Mouse (Mus musculus): ENCODE results near the gene Gramd1a. TPM values are rescaled to one million over a fixed set of nuclear protein-coding genes. Genes with fewer than 3 reads are reported as not detected.

Gene Gramd1a
- polyA plus RNA-seq (2015; fragmentation: Nextera tagmentation; extraction: Ambion mirVana), result 37.2 and 38.5 TPM in 2 replicates

GRCm38 (mm10) chr7:31155296-31156033, at the start of gene Gramd1a:
Gene Gramd1a, minus strand, starts transcription at chr7:31155896.

GRCm38 (mm10) chr7:31126851-31127724, 28.6 kb downstream of the Gramd1a start, which contains the start of gene Scn1b:
Gene Scn1b, minus strand, starts transcription at chr7:31127003.

GRCm38 (mm10) chr7:31115182-31115581, 40.5 kb downstream of the Gramd1a start, which contains the start of gene Hpn:
Gene Hpn, minus strand, starts transcription at chr7:31115290.

Other genes starting within 250 kb of the Gramd1a start
- 0.27 and 0.55 TPM in 2 replicates for gene Mag, start 241.0 kb downstream of the Gramd1a start, polyA plus RNA-seq (2015; fragmentation: Nextera tagmentation; extraction: Ambion mirVana)
- 0.50 TPM in 1 of 2 replicates, not detected in the other for gene Hamp2, start 231.2 kb downstream of the Gramd1a start, polyA plus RNA-seq (2015; fragmentation: Nextera tagmentation; extraction: Ambion mirVana)
- 2.9 and 4.7 TPM in 2 replicates for gene Hamp, start 211.9 kb downstream of the Gramd1a start, polyA plus RNA-seq (2015; fragmentation: Nextera tagmentation; extraction: Ambion mirVana)
- gene Usf2, start 199.1 kb downstream of the Gramd1a start, polyA plus RNA-seq (2015; fragmentation: Nextera tagmentation; extraction: Ambion mirVana), result 17.0 and 22.5 TPM in 2 replicates
- 6.0 and 8.3 TPM in 2 replicates for gene Lsr, start 182.4 kb downstream of the Gramd1a start, polyA plus RNA-seq (2015; fragmentation: Nextera tagmentation; extraction: Ambion mirVana)
- 0.61 and 0.90 TPM in 2 replicates for gene Fam187b, start 182.1 kb downstream of the Gramd1a start, polyA plus RNA-seq (2015; fragmentation: Nextera tagmentation; extraction: Ambion mirVana)
- 52.9 and 58.4 TPM in 2 replicates for gene Fxyd5, start 113.4 kb downstream of the Gramd1a start, polyA plus RNA-seq (2015; fragmentation: Nextera tagmentation; extraction: Ambion mirVana)
- 13.9 and 77.9 TPM in 2 replicates for gene Fxyd7, start 104.4 kb downstream of the Gramd1a start, polyA plus RNA-seq (2015; fragmentation: Nextera tagmentation; extraction: Ambion mirVana)
- gene Fxyd1, start 98.7 kb downstream of the Gramd1a start, polyA plus RNA-seq (2015; fragmentation: Nextera tagmentation; extraction: Ambion mirVana), result 225 and 390 TPM in 2 replicates
- gene Lgi4, start 96.6 kb downstream of the Gramd1a start, polyA plus RNA-seq (2015; fragmentation: Nextera tagmentation; extraction: Ambion mirVana), result 1.5 and 2.2 TPM in 2 replicates
- gene Fxyd3, start 79.2 kb downstream of the Gramd1a start, polyA plus RNA-seq (2015; fragmentation: Nextera tagmentation; extraction: Ambion mirVana), result 3.7 and 9.1 TPM in 2 replicates
- gene Hpn, start 40.6 kb downstream of the Gramd1a start, polyA plus RNA-seq (2015; fragmentation: Nextera tagmentation; extraction: Ambion mirVana), result 6.0 and 8.0 TPM in 2 replicates
- 4.7 and 6.2 TPM in 2 replicates for gene Scn1b, start 28.9 kb downstream of the Gramd1a start, polyA plus RNA-seq (2015; fragmentation: Nextera tagmentation; extraction: Ambion mirVana)
- gene Scgb2b2, start 134.6 kb upstream of the Gramd1a start, polyA plus RNA-seq (2015; fragmentation: Nextera tagmentation; extraction: Ambion mirVana), result not detected in 2 replicates
- gene Scgb1b2, start 135.9 kb upstream of the Gramd1a start, polyA plus RNA-seq (2015; fragmentation: Nextera tagmentation; extraction: Ambion mirVana), result not detected in 2 replicates
- not detected in 2 replicates for gene Scgb2b3, start 206.2 kb upstream of the Gramd1a start, polyA plus RNA-seq (2015; fragmentation: Nextera tagmentation; extraction: Ambion mirVana)
- not detected in 2 replicates for gene Scgb1b3, start 219.7 kb upstream of the Gramd1a start, polyA plus RNA-seq (2015; fragmentation: Nextera tagmentation; extraction: Ambion mirVana)